Mouse (Mus musculus): ENCODE measurements around the gene Cdk7.
A peak's percentile ranks its signal among the peaks of the same experiment; 100 is the strongest.

Gene Cdk7

GRCm38 (mm10) chr13:100697541-100697940 is 33.2 kb downstream of the Cdk7 start:
- Histone ChIP-seq H3K36me3 (ENCODE audit: control insufficient read depth, insufficient read depth, low read length, poor library complexity, severe bottlenecking) (peaks cover 8% of the 10 kb centered on the region), H3K27me3 (ENCODE audit: control insufficient read depth, insufficient read depth, low read length, poor library complexity, severe bottlenecking) (no peaks in the 10 kb centered on the region)
- DNase-seq (ENCODE audit: low read depth, low spot score), result no peak

DNA sequence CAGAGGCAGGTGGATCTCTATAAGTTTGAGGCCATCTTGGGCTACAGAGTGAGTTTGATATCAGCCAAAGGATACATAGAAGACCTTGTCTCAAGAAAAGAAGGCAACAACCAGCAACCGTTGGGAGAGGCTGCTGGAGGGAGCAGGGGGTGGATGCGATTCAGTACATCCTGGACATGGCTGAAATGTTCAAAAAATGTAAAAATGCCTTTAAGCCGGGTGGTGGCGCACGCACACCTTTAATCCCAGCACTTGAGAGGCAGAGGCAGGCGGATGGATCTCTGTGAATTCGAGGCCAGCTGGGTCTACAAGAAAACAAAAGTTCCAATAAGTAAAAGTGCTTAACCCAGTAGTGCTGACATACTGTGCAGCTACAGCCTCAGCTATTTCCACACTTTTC is 43.2 kb downstream of the Cdk7 start:
- no peaks in the 10 kb centered on the region for H3K27me3 ChIP-seq (ENCODE audit: control insufficient read depth, insufficient read depth, low read length, poor library complexity, severe bottlenecking)
- DNase-seq (ENCODE audit: low read depth, low spot score), result no peak
- peaks cover 3% of the 10 kb centered on the region; the same call in 1 of the 2 replicates for H3K36me3 ChIP-seq (ENCODE audit: control insufficient read depth, insufficient read depth, low read length, poor library complexity, severe bottlenecking)

- Histone ChIP-seq H3K27me3 (ENCODE audit: control insufficient read depth, insufficient read depth, low read length, poor library complexity, severe bottlenecking) (no peaks in the 10 kb centered on the region), H3K36me3 (ENCODE audit: control insufficient read depth, insufficient read depth, low read length, poor library complexity, severe bottlenecking) (peaks cover 2% of the 10 kb centered on the region; the same call in 1 of the 2 replicates)
- peak; percentile 60 for DNase-seq (ENCODE audit: low read depth, low spot score)
Measured at GRCm38 (mm10) chr13:100684355-100684754, 46.4 kb downstream of the Cdk7 start.

- peak; percentile 38 for DNase-seq (ENCODE audit: low read depth, low spot score)
- peaks cover 2% of the 10 kb centered on the region; the same call in 1 of the 2 replicates for H3K36me3 ChIP-seq (ENCODE audit: control insufficient read depth, insufficient read depth, low read length, poor library complexity, severe bottlenecking)
- H3K27me3 ChIP-seq (ENCODE audit: control insufficient read depth, insufficient read depth, low read length, poor library complexity, severe bottlenecking), result no peaks in the 10 kb centered on the region
Measured at GRCm38 (mm10) chr13:100682837-100683236, 47.9 kb downstream of the Cdk7 start.

DNA sequence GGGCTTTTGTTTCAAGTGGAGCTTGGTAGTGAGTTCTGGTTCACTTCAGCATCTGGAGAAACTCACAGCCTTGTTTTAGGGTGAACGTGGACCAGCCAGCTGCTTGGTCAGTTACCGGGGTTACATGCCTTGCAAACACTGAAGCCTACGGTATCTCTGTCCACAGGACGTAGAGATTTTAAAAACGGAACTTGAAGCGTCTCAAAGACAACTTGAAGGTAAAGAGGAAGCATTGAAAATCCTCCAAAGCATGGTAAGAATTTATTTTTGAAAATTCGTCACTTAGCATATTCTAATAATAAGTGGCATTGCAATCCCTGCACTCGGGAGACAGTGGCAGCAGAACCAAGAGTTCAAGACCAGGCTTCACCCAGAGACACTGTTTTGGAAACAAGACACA is 49.1 kb downstream of the Cdk7 start:
- no peak for DNase-seq (ENCODE audit: low read depth, low spot score)
- H3K27me3 ChIP-seq (ENCODE audit: control insufficient read depth, insufficient read depth, low read length, poor library complexity, severe bottlenecking), result no peaks in the 10 kb centered on the region
- peaks cover 2% of the 10 kb centered on the region; the same call in 1 of the 2 replicates for H3K36me3 ChIP-seq (ENCODE audit: control insufficient read depth, insufficient read depth, low read length, poor library complexity, severe bottlenecking)

GRCm38 (mm10) chr13:100675936-100676635 is 54.7 kb downstream of the Cdk7 start:
- Histone ChIP-seq H3K27me3 (ENCODE audit: control insufficient read depth, insufficient read depth, low read length, poor library complexity, severe bottlenecking) (no peaks in the 10 kb centered on the region), H3K36me3 (ENCODE audit: control insufficient read depth, insufficient read depth, low read length, poor library complexity, severe bottlenecking) (peaks cover 2% of the 10 kb centered on the region; the same call in 1 of the 2 replicates)
- no peak for DNase-seq (ENCODE audit: low read depth, low spot score)

- Histone ChIP-seq H3K27me3 (ENCODE audit: control insufficient read depth, insufficient read depth, low read length, poor library complexity, severe bottlenecking) (no peaks in the 10 kb centered on the region), H3K36me3 (ENCODE audit: control insufficient read depth, insufficient read depth, low read length, poor library complexity, severe bottlenecking) (peaks cover 4% of the 10 kb centered on the region; the same call in 1 of the 2 replicates)
- DNase-seq (ENCODE audit: low read depth, low spot score), result peak; percentile 22
Measured at GRCm38 (mm10) chr13:100670181-100670741, 60.5 kb downstream of the Cdk7 start.

DNA sequence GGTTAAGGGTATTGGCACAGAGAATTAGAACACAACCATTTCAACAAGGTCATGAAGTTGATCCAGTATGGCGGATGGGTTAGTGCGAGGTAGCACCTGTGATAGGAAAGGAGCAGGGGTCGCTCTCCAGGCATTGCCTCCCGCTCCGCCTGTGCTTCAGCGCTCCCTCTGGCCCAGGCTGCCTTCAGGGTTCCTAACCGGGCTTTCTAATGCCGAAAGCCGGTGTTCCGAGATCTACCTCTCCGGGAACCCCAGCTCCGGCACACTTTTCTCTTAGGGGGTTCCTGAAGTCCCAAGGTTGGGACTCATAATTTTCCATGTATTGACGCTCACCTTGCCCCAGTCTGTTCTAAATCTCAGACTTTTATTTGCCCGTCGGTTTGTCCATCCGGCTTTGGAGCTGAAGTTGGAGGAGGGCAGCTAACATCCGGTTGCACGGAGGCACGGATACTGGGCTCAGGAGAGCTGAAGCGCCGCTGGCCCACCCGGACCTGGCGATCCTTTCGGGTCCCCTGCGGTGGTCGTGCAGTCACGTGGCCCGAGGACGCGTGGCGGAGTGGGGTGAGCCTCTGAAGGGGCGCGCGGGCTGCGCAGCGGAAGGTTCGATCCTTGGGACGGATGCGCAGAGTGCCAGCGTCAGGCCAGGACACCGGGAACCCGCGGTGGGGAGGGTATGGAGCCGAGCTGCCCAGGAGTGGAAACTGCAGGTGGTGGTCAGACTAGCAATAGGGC is 61.3 kb downstream of the Cdk7 start, which contains the start of gene Ccdc125:
Gene Ccdc125, plus strand, starts transcription at position 427 of the 732 bp plus-strand sequence.
- no peaks in the 10 kb centered on the region for H3K27me3 ChIP-seq (ENCODE audit: control insufficient read depth, insufficient read depth, low read length, poor library complexity, severe bottlenecking)
- DNase-seq (ENCODE audit: low read depth, low spot score), result peak; percentile 38
- peaks cover 4% of the 10 kb centered on the region; the same call in 1 of the 2 replicates for H3K36me3 ChIP-seq (ENCODE audit: control insufficient read depth, insufficient read depth, low read length, poor library complexity, severe bottlenecking)

- Histone ChIP-seq H3K27me3 (ENCODE audit: control insufficient read depth, insufficient read depth, low read length, poor library complexity, severe bottlenecking) (no peaks in the 10 kb centered on the region), H3K36me3 (ENCODE audit: control insufficient read depth, insufficient read depth, low read length, poor library complexity, severe bottlenecking) (no peaks in the 10 kb centered on the region)
- DNase-seq (ENCODE audit: low read depth, low spot score), result peak; percentile 85
Measured at GRCm38 (mm10) chr13:100659864-100660456, 70.8 kb downstream of the Cdk7 start.

- Histone ChIP-seq H3K36me3 (ENCODE audit: control insufficient read depth, insufficient read depth, low read length, poor library complexity, severe bottlenecking) (no peaks in the 10 kb centered on the region), H3K27me3 (ENCODE audit: control insufficient read depth, insufficient read depth, low read length, poor library complexity, severe bottlenecking) (no peaks in the 10 kb centered on the region)
- no peak for DNase-seq (ENCODE audit: low read depth, low spot score)
Measured at GRCm38 (mm10) chr13:100658091-100658490, 72.6 kb downstream of the Cdk7 start.
